Mouse (Mus musculus) bone marrow, adult 2 months (tissue): ENCODE results near the gene Mrpl37. TPM values are rescaled to one million over a fixed set of nuclear protein-coding genes. Genes with fewer than 3 reads are reported as not detected.

Experiments used
- H3K27ac ChIP-seq: fragments of 200-500 bp; 2 replicates; pipeline ENCODE4 v1.5.1; 2012; ENCODE audit warnings: low read depth, mild to moderate bottlenecking, control low read depth, inconsistent platforms, low read length; ENCODE audit not compliant: control insufficient read depth, poor library complexity, insufficient read depth
- H3K4me1 ChIP-seq: fragments of 200-500 bp; 2 replicates; pipeline ENCODE4 v1.6.1; 2011; ENCODE audit warnings: low read length; ENCODE audit not compliant: control insufficient read depth, insufficient read depth
- H3K4me3 ChIP-seq: fragments of 200-500 bp; replicated peaks from 2 replicates; pipeline ENCODE3; 2011; ENCODE audit warnings: mild to moderate bottlenecking, low read depth, low read length, control low read depth; ENCODE audit not compliant: control insufficient read depth
- CTCF ChIP-seq: fragments of 200-500 bp; IDR thresholded peaks from 2 replicates; pipeline ENCODE4 v1.5.1; 2011; ENCODE audit warnings: low read length, control low read depth; ENCODE audit not compliant: control insufficient read depth, insufficient read depth
- POLR2A ChIP-seq: fragments of 200-500 bp; IDR thresholded peaks from 2 replicates; pipeline ENCODE4 v1.6.1; 2011; ENCODE audit warnings: low read depth, mild to moderate bottlenecking, control low read depth, low read length, borderline replicate concordance; ENCODE audit not compliant: control insufficient read depth
- WGBS: fragments of 180-500 bp; shearing (Covaris S2); methylation state at CpG from one replicate; pipeline ENCODE4 v1.1.7; 2018; 5-methylcytosine and 5-hydroxymethylcytosine counted together
- polyA plus RNA-seq: library from polyadenylated mRNA; stranded (reverse); fragments of >200 nt; gene quantifications from 2 replicates; pipeline ENCODE4 v1.2.4, GENCODE M21; 2011; ENCODE audit warnings: low replicate concordance; ENCODE audit not compliant: missing spikeins, insufficient read depth, insufficient read length

Gene Mrpl37
- polyA plus RNA-seq, 1 experiment = 40.1 TPM

DNA sequence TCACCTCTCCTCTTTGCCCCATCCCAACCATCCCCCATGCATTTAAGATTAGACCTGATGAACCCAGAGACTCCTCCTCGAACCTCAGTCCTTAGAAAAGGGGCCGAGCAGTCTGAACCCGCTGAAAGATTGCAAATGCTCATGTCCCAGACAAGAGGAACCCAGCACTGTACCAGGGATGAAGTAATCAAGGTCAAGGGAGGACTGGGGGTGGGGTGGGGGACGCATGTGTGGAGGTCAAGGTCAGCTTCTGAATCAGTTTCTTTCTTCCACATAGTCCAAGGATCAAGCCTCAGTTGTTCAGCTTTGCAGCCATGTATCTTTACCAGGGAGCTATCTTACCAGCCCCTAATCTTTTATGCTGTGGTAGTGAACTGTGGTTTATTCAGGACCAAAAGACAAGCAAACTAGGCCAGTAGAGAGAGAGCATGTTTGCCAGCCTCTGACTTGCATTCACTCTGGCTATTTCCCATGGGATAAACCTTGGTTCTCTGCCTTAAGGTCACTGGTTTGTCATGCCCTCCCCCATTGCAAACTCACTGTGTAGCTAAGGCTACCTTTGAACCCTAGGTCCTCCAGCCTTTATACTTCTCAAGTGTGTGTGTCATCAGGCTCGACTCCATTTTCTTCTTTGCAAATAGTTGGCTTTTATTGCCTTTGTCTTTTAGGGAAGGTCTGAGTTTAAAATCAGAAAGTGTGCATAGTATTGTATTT is 46.2 kb downstream of the Mrpl37 start:
- whole genome bisulfite sequencing = 69% methylated on average over 5 of the region's 5 CpGs
- Histone ChIP-seq H3K4me1 (no peaks in the 10 kb centered on the region), H3K4me3 (no peak overlapping the region), H3K27ac (no peak overlapping the region)
- TF ChIP-seq CTCF (no peak), POLR2A (no peak)

DNA sequence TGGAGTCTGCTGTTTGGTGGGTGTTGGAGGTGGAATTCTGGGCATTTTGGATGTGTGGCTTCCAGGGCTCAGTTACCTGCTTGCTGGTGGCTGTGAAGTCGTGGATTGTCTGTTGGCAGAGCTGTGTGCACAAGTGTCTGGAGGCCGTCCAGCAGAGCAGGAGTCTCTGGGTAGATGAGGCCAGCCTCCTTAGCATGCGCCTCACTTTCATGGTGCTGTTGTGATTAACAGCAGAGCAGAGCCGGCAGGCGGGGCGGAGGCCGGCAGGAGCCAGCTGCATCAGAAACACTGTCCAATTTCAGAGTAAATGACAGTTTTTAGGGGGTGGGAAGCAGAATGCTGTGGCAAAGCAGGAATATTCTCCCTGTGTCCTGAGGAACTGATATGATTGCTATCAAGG is 47.6 kb downstream of the Mrpl37 start:
- Histone ChIP-seq H3K27ac (no peak overlapping the region), H3K4me3 (no peak overlapping the region), H3K4me1 (no peaks in the 10 kb centered on the region)
- 85% methylated on average over 7 of the region's 7 CpGs for WGBS
- no peak for TF ChIP-seq CTCF
- TF ChIP-seq POLR2A = no peak

DNA sequence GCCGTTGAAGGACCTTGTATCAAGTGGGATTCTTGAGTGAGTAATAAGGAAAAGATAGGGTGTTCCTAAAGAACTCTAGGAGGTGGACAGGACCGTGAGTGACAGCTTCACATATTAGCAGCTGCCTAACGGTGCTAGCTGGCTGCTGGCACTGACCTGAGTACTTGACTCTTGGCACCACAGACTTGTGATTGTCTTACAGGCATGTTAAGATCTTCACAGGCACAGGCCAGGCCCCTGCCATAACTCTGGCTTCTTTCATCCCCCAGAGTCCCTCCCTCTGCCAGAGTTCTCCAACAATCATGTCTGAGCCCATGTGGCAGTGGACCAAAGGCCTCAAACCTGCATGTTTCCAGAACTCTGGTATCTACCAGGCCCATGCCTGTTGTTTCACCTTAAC is 48.1 kb downstream of the Mrpl37 start:
- H3K4me1 ChIP-seq = no peaks in the 10 kb centered on the region
- 94% methylated on average over 3 of the region's 3 CpGs for WGBS
- no peak for TF ChIP-seq POLR2A
- H3K4me3 ChIP-seq = no peak overlapping the region
- H3K27ac ChIP-seq = no peak overlapping the region

DNA sequence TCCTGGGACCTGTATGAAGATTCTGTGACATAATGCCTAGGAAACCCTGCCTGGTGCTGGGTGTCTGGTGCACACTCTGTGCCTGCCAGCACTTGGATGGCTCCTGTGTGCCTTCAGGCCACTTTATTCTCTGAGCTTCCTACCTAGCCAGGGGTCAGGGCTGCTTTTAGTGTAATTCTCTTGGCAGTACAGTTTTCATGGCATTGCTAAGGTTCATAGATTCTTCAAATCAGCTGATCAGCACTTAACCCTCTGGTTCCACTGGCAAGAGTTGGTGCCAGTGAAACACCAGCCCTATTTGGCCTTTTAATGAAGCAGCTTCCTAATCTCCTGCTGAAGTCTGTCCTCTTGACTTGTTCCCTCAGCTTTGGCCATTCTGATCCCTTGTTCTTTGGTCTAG is 49.4 kb downstream of the Mrpl37 start:
- H3K4me3 ChIP-seq = no peak overlapping the region
- no peaks in the 10 kb centered on the region for H3K4me1 ChIP-seq
- TF ChIP-seq CTCF = no peak
- TF ChIP-seq POLR2A = no peak
- no peak overlapping the region for H3K27ac ChIP-seq

DNA sequence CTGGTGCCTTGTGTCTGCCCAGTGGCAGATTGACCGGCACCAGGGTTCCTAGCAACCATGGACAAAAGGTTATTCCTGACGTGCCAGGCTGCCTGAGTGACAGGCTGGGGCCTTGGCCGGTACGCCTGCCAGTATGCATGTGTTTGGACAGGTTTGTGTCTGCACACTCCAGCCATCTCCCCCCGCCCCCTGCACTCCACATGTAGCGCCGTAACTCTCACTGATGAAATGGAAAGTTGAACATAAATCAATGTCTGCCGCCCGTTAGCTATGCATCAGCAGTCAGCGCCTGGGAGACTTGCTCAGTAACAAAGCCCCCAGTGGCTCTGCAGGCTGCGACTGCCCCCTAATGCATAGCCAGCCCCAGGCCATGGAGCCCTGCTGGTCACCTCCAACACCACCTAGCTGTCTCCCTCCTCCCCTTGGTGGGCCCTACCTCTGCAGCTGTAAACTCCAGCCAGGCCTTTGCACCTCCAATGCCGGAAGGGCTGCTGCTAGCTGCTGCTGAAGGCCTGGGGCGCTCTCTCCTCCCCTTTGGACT is 50.6 kb downstream of the Mrpl37 start:
- Histone ChIP-seq H3K4me1 (no peaks in the 10 kb centered on the region), H3K4me3 (no peak overlapping the region), H3K27ac (no peak overlapping the region)
- no peak for TF ChIP-seq POLR2A
- WGBS = 88% methylated on average over 13 of the region's 13 CpGs

DNA sequence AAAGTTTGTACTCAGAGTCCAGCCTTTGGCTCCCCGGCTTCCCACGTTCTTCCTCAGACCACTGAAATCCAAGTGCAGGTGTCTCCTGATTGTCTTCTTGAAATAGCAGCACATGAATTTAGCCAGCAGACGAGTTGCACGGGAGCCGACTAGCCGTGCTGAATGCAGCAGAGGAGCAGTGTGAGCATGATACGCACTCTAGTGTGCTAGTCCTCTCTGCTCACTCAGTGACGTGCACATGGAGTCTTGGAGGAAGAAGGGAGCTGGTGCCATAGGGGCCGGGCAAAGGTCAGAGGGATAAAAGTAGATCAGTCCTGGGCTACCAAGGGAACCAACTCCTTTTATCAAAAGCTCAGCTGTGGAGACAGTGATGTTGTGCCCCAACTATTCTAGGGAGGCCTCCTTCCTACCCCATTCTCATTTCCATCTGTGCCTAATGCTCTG is 52.8 kb downstream of the Mrpl37 start:
- H3K4me1 ChIP-seq = no peaks in the 10 kb centered on the region

DNA sequence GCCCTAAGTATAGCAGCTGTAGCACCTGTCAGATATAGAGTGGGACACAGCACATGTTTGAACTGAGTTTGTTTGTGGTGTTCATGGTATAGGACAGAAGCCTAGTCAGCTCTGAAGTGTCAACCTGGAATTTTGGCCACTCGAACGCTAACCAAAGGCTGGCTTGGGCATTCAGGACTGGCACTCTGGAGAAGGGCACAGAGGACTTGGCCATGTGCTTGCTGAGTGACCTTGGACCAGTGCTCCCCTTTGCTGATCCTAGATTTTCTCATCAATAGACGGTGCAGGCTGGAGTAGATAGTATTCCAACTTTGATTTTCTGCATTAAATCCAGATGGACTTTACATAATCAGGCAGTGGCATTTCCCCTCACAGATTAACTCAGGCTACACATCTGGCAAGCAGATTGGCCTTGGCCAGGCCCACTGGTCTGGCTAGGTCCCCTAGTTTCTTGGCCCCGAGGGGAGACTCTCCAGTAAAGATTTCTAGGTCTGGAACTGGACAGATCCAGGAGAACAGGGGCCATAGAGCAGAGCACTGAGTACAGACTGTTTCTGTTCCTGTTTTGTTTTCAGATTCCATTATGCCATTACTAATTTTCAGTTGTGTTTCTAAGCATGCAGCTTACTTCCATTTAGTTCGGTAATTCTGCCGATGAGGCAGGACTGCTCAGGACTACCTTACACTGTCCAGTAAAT is 53.4 kb downstream of the Mrpl37 start:
- no peak overlapping the region; the same call in 1 of the 2 replicates for H3K27ac ChIP-seq
- no peak for TF ChIP-seq POLR2A
- TF ChIP-seq CTCF = no peak
- H3K4me1 ChIP-seq = no peaks in the 10 kb centered on the region
- whole genome bisulfite sequencing = 87% methylated on average over 6 of the region's 6 CpGs
- H3K4me3 ChIP-seq = no peak overlapping the region

More for the DNA sequence above, 52.8 kb downstream of the Mrpl37 start:
- TF ChIP-seq POLR2A = no peak
- no peak for TF ChIP-seq CTCF
- H3K4me3 ChIP-seq = no peak overlapping the region
- no peak overlapping the region; the same call in 1 of the 2 replicates for H3K27ac ChIP-seq
- WGBS = 94% methylated on average over 9 of the region's 9 CpGs

DNA sequence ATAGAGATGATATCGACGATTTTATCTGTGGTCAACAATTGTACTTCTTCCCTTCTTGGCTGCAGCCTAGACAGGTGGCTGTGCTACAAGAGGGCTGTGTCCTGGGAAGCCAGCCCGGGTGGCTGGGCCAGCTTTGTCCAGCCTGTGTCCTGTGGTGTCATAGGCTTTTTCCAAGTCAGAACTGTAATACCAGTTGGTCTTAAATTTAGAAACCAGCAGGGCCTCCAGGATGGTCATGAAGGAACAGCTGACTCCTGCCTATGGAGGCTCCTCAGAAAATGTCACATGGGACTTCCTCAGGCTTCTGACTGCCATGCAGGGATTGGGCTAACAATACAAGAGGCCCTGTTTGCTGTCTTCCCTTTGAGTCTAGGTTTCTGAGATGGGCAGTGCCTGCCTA is 54.1 kb downstream of the Mrpl37 start:
- WGBS = 86% methylated on average over 3 of the region's 3 CpGs
- TF ChIP-seq POLR2A (no peak), CTCF (no peak)
- peaks cover under 1% of the 10 kb centered on the region; the same call in 1 of the 2 replicates for H3K4me1 ChIP-seq

More for the DNA sequence above, 54.1 kb downstream of the Mrpl37 start:
- Histone ChIP-seq H3K4me3 (no peak overlapping the region), H3K27ac (no peak overlapping the region)
